Mouse (Mus musculus) left cerebral cortex, adult 18-20 months (tissue): Measurements from ENCODE around the gene Rwdd3. TPM values are rescaled to one million over a fixed set of nuclear protein-coding genes. Genes with fewer than 3 reads are reported as not detected.

ENCODE experiments used
- DNase-seq, 2 experiments: peaks; one replicate each; pipeline ENCODE4 v3.0.0; 2021 to 2022; ENCODE audit warnings: low spot score in 2 of 2, mixed read lengths in 1 of 2
- long read RNA-seq, 2 experiments: library from polyadenylated mRNA; stranded (forward); transcript quantifications; one replicate each; pipeline ENCODE4 v2.0.0; 2021
- total RNA-seq, 2 experiments: library from RNA; stranded (reverse); gene quantifications; 2 replicates each; pipeline ENCODE4 v1.2.3; 2021

Rwdd3 gene
- 10 to 100 TPM; 12.9 to 15.6 TPM for total RNA-seq
- long read RNA-seq, experiment 1, transcript Rwdd3-204 (5 exons, 1,484 nt) = major isoform, 8 of 22 reads
- long read RNA-seq, experiment 1, partial matches to known transcripts = 5 of 22 reads
- long read RNA-seq, experiment 1, other reads (novel, unspliced or antisense) = 8 of 22 reads
- long read RNA-seq, experiment 2, partial matches to known transcripts = 0 of 10 reads
- long read RNA-seq, experiment 2, other reads (novel, unspliced or antisense) = 4 of 10 reads

- DNase-seq = peak; percentile 87 to 91
Observed at GRCm38 (mm10) chr3:121171243-121171871, at the start of gene Rwdd3. Rwdd3 (minus strand) TSS chr3:121171695.

GRCm38 (mm10) chr3:121217011-121217410 lies 45.5 kb upstream of the Rwdd3 start:
- DNase-seq = no peak

GRCm38 (mm10) chr3:121213501-121213900 lies 42.0 kb upstream of the Rwdd3 start:
- DNase-seq = no peak

GRCm38 (mm10) chr3:121212156-121212555 lies 40.7 kb upstream of the Rwdd3 start:
- DNase-seq = no peak

GRCm38 (mm10) chr3:121208994-121209393 lies 37.5 kb upstream of the Rwdd3 start:
- DNase-seq = no peak

GRCm38 (mm10) chr3:121206202-121206882 lies 34.8 kb upstream of the Rwdd3 start:
- no peak for DNase-seq

- DNase-seq = no peak
Observed at GRCm38 (mm10) chr3:121202638-121203037, 31.1 kb upstream of the Rwdd3 start.

- DNase-seq = no peak
Observed at GRCm38 (mm10) chr3:121201012-121201747, 29.7 kb upstream of the Rwdd3 start.

- DNase-seq = no peak
Observed at GRCm38 (mm10) chr3:121189199-121189598, 17.7 kb upstream of the Rwdd3 start.

- DNase-seq = no peak
Observed at GRCm38 (mm10) chr3:121187510-121187909, 16.0 kb upstream of the Rwdd3 start.

- no peak for DNase-seq
Observed at GRCm38 (mm10) chr3:121186925-121187324, 15.4 kb upstream of the Rwdd3 start.

GRCm38 (mm10) chr3:121185197-121185596 lies 13.7 kb upstream of the Rwdd3 start:
- DNase-seq = no peak

GRCm38 (mm10) chr3:121176011-121176410 lies 4.5 kb upstream of the Rwdd3 start:
- no peak for DNase-seq

GRCm38 (mm10) chr3:121174248-121174945 lies 2.9 kb upstream of the Rwdd3 start:
- DNase-seq = no peak

GRCm38 (mm10) chr3:121172718-121173117 lies 1.2 kb upstream of the Rwdd3 start:
- no peak for DNase-seq

GRCm38 (mm10) chr3:121171872-121172265 lies 374 bp upstream of the Rwdd3 start:
- DNase-seq = no peak

GRCm38 (mm10) chr3:121170631-121171030 lies 864 bp downstream of the Rwdd3 start:
- DNase-seq = no peak

- no peak for DNase-seq
Observed at GRCm38 (mm10) chr3:121169092-121169942, 2.2 kb downstream of the Rwdd3 start.

GRCm38 (mm10) chr3:121168581-121168980 lies 2.9 kb downstream of the Rwdd3 start:
- DNase-seq = no peak

- DNase-seq = peak; percentile 50 to 71
Observed at GRCm38 (mm10) chr3:121163271-121163819, 8.2 kb downstream of the Rwdd3 start.
